Mouse (Mus musculus) thymus, adult 2 months (tissue): Measurements from ENCODE around the gene Sec14l5.

Experiments used
- CTCF ChIP-seq: fragments of 200-500 bp; IDR thresholded peaks from 2 replicates; pipeline ENCODE4 v1.5.1; 2012; ENCODE audit warnings: mild to moderate bottlenecking, control low read depth, low read length, moderate library complexity, borderline replicate concordance; ENCODE audit not compliant: control insufficient read depth, poor library complexity, insufficient read depth; ENCODE audit errors: extremely low read depth
- POLR2A ChIP-seq: fragments of 200-500 bp; IDR thresholded peaks from 2 replicates; pipeline ENCODE4 v1.6.1; 2012; ENCODE audit warnings: mild to moderate bottlenecking, low read length, control low read depth, moderate library complexity; ENCODE audit not compliant: control insufficient read depth, poor library complexity, insufficient read depth; ENCODE audit errors: extremely low read depth

GRCm38 (mm10) chr16:5130766-5131165, 16.1 kb upstream of the Sec14l5 start:
- TF ChIP-seq CTCF (no peak), POLR2A (no peak)
